Mouse (Mus musculus) monocyte, adult 5-6 weeks (primary cell): ENCODE data around the gene Hjurp. TPM values are rescaled to one million over a fixed set of nuclear protein-coding genes. Genes with fewer than 3 reads are reported as not detected.

Source experiments
- ATAC-seq: fragments of 153-309, 156-312 bp; replicated peaks from 2 replicates; pipeline ENCODE4 v1.8.0; 2017; ENCODE audit warnings: mild to moderate bottlenecking; ENCODE audit not compliant: low TSS enrichment, insufficient number of reproducible peaks, severe bottlenecking, poor library complexity, low FRiP score
- total RNA-seq: library from RNA; stranded (forward); fragments of 200-1000, 200-491, 200-594 nt; gene quantifications from 3 replicates; pipeline ENCODE4 v1.2.3, GENCODE M21; 2017

The Hjurp gene
- total RNA-seq, 1 experiment from 2014 or later: 79.2 TPM

DNA sequence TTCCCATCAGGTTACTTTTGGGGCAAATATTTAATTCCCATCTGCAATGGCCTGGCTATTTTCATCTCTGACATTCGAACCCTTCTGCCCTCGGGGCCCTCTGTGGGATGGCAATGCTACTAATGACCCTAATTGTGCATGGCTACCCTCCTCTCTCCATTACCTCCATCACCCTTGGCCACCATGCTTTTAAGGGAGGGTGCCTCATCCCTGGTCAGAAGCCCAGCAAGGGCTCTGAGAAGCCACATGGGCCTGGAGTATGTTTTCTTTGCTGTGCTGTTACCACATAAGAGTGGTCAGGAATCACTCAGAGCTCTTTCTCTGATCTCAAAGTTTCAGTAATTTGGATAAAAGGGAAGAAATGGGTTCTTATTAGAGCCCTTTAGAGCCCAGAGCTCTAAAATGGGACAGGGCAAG is 22.1 kb upstream of the Hjurp start:
- ATAC-seq: no peak

DNA sequence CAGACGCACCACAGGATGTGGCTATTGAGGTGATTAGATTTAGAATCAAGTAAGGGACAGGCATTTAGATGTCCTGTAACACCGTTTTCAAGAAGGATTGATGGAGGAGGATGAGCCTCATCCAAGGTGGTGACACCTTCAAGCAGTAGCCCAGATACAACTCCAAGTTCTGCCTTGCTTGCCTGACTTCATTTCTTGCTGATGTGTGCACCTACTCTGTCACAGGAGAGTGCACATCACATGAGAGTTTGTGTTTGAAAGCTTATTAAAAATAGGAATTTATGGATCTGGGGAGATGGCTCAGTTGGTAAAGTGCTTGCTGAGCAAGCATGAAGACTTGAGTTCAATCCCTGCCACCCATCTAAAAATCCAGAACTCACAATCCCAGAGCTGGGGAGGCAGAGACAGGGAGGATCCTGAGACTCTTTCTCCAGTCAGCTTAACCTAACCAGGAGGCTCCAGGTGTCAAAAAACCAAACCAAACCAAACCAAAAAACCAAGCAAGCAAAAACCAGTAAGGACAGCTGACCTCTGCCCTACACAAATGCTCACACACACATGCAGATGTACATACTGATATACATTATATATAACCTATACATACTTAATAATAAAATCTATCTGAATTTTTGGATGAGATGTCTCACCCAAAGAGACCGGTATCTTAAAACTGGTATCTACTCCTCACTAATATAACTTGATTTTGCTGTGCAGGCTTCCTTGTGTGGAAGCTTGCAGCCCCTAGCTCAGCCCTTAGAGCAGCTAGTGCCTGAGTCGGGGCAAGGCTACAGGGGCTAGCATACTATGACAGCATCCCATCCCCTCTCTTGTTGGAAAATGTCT is 21.5 kb upstream of the Hjurp start:
- ATAC-seq: no peak

DNA sequence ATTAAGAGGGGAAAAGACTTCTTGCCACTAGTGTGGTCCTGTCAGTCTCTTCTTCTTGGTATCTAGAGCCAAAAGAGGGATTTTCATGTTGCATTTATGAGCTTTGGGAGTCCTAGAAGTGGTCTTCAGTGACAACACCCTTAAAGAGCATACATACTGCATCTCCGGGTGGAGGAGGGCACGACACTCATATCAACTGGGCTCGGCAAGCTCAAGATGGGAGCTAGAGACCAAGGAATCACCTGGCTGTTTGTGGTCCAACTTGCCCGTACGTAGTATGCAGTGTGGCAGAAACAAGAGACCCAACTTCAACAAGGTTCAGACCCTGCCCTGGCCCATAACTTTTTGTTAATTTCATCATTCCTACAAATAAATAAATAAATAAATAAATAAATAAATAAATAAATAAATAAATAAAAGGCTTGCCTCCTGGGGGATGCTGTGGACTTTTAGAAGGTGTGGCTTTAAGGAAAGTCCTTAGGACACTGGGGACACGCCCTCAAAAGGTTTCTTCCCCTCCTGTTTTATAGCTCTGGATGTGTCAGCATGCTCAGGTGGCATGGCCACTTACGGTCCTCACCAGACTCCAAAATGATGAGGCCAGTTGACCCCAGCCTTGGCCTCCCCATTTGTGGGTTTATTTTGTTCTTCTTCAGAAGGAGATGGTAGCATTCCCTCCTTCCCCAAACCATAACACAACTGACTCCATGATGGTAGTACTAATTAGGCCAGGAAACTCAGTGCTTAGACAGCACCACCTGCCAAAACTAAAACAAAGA is 20.2 kb upstream of the Hjurp start:
- ATAC-seq: no peak

DNA sequence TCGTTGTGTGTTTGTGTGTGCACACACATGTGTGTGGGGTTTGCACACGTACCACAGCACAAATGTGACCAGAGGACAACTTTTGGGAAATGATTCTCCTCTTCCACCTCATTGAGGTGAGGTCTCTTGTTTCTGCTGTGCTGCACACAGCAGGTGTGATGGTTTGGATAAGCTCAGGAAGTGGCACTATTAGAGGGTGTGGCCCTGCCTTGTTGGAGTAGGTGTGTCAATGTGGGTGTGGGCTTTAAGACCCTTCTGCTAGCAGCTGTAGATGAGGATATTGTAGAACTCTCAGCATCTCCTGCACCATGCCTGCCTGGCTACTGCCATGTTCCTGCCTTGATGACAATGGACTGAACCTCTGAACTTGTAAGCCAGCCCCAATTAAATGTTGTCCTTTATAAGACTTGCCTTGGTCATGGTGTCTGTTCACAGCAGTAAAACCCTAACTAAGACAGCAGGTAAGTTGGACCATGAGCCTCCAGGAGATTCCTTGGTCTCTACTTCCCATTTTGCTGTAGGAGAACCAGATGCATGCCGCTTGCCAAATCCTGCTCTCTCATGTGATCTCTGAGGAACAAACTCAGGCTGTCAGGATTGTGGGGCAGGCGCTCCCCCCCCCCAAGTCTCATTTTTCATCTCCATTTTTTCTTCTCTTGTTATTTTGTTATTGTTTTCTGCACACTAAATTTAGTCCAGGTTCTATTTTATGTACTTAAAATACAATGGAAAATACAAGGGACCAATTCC is 18.9 kb upstream of the Hjurp start:
- 0 out of 2 replicates have a peak, but pooled peaks have one; percentile 7 for ATAC-seq

DNA sequence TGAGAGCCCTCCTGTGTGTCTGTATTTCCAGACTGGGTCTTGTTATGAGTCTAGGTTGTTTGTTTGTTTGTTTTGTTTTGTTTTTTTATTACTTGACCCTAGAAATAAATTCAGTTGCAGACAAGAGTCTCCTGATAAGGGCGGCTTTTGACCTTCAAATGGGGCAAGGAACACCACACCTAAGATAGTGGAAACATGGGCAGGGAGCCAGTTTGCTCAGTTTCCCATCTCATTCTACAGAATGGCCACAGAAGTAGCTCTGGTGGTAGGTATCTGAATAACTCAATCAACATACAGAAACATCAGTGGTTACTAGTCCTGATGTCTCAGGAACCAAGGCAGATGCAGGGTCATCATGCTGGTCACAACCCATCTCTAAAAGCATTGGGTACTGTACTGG is 17.2 kb upstream of the Hjurp start:
- no peak for ATAC-seq

DNA sequence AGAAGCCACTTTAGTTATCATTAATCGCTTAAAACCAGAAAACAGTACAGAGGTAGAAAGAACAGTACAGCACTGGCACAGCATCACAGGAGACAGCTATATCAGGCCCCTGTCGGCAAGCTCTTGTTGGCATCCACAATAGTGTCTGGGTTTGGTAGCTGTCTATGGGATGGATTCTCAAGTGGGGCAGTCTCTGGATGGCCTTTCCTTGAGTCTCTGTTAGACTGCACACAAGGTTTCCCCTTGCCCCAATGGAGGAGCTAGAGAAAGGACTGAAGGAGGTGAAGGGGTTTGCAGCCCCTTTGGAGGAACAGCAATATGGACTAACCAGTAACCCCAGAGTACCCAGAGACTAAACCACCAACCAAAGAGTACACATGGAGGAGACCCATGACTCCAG is 14.6 kb upstream of the Hjurp start:
- ATAC-seq: no peak

DNA sequence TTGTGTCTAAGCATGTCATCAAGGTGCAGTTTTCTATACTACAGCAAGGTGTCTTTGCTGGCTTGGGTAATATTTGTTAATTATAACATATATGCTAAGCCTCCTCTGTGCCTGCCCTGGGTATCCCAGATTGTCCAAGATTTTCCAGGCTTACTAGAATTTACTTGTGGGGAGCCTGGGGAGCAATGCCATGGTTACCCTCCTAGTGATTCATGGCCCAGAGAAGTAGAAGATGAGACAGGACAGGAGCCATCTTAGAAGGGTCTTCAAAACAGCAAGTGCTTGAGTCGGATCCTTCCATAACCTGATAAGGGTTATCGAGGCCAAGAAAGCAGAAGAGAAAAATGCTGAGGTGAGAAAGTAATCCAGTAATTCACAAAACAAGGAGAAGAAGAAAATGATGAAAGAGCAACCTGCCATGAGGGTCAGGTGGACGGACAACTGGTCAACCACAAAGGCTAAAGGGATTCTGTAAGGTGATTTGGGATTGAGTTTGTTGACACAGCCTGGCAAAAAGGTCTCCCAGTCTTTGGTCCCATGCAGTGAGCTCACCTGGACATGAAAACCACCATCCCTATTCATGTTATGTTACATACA is 14.1 kb upstream of the Hjurp start:
- no peak for ATAC-seq

DNA sequence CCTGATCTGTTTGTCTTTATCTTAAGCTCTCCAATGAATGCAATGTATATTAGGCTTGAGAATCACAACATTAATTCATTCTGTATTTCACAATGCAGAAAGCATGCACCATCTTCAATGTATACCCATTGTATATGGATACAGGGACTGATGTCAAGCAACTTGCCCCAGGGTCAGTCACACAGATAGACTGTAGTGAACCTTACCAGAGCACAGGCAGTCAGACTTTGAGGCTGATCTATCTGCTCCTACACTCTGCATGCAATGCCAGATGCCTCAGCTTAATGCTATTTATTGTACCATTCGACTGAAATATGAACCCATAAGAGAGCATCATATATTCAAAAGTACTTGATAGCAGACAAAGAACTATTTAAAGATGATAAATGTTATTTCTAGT is 13.1 kb upstream of the Hjurp start:
- ATAC-seq: no peak

DNA sequence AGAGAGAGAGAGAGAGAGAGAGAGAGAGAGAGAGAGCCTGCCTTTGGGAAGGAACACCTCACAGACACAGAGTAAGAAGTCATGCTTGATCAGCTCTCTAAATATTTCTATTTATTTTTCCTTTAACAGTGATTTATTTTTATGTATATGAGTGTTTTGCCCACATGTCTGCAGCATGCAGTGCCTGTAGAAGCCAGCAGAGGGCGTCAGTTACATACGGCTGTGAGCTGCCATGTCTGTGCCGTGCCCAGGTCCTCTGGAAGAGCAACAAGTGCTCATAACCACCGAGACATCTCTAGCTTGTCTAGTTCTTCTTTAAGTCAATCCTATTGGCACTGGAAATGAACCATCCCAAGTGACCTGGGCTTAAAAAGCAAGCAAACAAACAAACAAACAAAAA is 12.5 kb upstream of the Hjurp start:
- peak; percentile 19; the same call in 1 of the 2 replicates for ATAC-seq

DNA sequence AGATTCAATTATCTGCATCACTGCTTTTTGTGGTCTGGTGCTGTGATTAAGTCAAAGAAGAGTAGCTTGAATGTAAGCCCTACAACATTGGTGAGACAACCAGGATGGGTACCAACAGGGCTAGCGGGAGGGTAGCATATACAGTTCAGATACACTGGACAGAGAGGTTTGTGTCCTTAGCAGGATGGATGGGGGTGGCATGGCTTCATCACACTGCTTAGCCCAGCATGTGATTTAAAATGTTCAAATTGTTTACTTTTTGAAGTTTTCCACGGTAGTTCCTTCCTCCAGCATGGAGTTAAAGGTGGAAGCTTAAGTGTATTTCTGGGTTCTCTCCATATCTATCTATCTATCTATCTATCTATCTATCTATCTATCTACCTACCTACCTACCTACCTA is 11.7 kb upstream of the Hjurp start:
- no peak for ATAC-seq

DNA sequence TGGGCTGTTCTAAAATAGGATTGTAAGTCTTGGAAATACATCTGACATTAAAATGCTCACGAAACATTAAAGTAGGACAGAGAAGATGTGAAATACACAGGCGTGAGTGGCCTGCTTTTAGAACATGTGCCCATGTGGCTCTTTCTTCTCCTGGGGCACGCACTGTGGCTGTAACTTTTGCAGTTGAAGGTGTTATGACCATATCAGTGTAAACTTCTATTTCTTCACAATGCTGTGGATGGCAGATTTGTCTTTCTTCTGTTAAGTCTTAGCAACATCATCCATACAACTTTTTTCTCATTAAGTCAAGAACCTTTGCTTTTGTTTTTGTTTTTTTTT is 11.3 kb upstream of the Hjurp start:
- ATAC-seq: no peak

DNA sequence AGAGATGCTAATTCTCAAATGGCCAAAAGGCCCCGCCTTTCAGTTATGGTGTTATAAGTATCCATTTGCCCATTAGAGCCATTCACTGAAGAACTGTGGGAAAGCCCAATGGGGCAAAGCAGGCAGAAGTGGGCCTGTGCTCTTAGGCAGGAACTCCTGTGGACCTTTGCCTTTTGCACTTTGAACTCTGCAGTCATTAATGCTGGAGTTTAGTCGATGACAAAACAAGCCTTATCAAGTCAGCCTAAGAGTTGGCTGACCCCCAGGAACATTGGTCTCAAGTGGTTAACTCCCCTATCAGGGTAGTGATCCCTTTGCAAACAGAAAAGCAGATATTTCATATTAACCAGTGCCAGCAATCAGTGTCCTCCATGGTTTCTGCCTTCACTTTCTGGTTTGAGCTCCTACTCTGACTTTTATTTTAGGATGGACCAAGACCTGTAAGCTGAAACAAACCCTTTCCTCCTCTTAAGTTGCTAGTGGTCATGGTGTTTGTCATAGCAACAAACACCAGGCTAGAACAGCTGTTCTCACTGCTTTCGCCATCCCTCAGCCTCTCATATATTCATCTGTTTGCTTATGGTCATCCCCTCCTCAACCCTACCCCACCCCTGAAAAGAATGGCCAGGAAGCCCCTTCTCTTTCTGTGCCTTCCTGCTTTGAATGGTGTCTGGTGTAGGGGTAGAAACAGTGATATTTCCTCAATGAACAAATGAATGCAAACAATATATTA is 10.8 kb upstream of the Hjurp start:
- ATAC-seq: no peak

DNA sequence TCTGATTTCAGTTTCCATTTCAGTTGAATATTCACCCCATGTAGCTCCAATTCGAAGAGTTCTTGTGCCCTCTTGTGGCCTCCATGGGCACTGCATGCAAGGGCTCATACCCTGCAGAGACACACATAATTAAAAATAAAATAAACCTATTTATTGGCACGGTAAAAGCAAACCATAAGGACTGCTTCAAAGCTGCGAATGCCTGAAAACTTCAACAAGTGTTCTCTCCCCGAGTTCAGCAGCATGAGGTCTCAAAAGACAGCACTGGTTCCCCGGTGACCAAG is 10.2 kb upstream of the Hjurp start:
- ATAC-seq: peak; percentile 16; the same call in 1 of the 2 replicates

DNA sequence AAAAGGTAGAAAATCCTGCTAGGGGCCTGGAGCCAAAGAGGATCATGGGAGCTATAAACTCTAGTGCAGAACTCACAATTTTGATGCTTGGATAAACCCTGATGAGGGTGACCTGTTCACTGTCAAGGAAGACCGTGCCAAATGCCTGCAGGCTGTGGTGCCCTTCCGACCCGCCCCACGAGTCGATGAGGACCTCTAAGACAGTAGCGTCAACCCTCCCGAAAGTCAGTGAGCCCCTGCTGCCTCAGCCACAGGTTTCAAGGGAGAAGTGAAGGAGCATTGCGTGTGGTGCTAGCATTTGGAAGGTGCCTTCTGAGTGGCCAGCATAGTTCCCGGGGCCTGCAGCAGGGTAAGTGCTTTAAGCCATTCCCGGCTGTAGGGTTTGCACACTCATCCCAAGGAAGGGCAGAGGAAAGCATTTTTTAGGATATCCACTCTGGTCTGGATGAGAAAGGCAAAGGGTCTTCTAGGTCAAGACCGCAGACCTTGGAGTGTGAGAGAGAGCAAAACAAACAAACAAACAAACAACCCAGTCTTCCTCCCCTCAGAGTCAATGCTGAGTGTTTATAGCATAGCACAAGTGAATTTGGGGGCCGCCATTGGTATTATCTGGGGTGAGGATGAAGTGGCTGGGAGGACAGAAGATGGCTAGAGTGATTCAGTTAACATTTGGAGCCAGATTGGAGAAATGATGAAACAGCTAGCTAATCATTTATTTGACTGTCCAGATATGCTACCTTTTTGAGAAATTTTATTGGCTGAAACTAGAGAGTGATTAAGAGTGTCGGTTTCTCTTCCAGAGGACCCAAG is 9.7 kb upstream of the Hjurp start:
- ATAC-seq: no peak

DNA sequence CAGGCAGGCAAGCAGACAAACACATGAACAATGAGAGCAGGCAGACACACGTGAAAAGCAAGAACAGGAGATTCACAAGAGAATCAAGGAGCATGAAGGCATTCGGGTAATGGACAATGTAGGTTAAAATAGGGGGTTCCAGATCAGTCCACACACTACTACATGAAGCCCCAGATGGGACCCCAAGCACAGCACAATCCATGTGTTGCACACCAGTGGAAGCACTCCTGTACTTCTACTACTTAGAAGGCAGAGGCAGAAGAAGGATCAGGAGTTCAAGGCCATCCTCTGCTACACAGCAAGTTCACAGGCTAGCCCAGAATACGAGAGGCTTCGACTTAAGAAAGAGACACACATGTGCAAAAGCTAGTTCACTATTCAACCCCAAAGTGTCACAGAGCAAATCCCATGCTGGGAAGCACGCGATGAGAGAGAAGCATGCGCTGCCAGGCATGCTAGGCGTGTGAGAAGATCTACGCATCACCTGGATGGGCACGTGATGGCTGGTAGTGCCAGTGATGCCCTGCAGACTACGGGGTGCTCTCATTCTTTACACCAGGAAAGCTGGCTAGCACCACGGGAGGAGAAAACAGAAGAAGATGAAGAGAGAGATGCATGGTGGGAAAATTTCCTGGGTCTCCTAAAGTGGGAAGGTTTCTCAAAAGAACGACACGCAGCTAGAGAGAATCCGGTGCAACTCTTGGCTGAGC is 8.9 kb upstream of the Hjurp start:
- ATAC-seq: no peak

DNA sequence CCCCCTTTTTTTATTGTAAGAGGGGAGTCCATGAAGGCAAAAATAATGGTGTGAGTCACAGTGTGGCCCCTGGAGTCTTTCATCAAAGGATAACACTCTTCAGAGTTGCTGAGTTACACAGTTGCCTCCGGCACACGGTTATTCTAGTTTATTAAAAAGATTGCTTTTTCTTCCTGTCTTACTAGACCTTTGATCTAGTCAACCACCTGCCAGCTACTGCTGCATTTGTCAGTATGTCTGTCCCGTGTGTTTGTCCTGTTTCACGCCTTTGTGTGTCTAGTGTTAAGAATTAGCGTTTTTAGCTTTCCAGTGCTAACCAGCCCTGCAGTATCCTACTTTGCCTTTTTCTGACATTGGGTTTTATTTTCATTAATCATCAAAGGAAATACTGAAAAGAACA is 8.2 kb upstream of the Hjurp start:
- ATAC-seq: no peak

DNA sequence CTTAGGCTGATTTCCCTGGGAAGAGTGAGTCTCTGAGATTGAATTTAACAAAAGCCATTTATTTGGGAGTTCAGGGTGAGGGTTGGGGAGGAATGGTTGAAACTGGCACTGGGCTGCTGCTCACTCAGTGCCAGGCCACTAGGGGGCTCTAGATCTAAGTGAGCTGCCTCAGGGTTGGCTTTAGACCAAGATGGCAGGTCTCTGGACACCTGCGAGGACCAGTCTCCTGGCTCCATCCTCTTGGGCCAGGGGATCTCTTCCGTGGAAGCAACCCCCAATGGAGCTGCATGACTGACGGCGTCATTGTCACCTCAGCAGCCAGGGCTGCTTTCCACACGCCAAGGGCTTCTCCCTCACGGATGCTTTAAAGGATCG is 7.5 kb upstream of the Hjurp start:
- ATAC-seq: 0 out of 2 replicates have a peak, but pooled peaks have one; percentile 4
